Mouse (Mus musculus) urinary bladder, postnatal 10 days (tissue): ENCODE measurements around the gene Zpbp.

ENCODE experiments used
- DNase-seq: peaks from one replicate; pipeline ENCODE4 v3.0.0; 2022; ENCODE audit warnings: low spot score

The Zpbp gene

GRCm38 (mm10) chr11:11461635-11462560, at the start of gene Zpbp, which contains the start of gene Spata48:
Zpbp (minus strand) TSS chr11:11462408.
Spata48 (plus strand) TSS chr11:11462094.
- peak; percentile 62 for DNase-seq

GRCm38 (mm10) chr11:11509413-11509812, 47.2 kb upstream of the Zpbp start:
- DNase-seq = no peak

GRCm38 (mm10) chr11:11506187-11506586, 44.0 kb upstream of the Zpbp start:
- DNase-seq = no peak

- no peak for DNase-seq
These were observed 37.7 kb upstream of the Zpbp start for GRCm38 (mm10) chr11:11499944-11500343.

GRCm38 (mm10) chr11:11495697-11496096, 33.5 kb upstream of the Zpbp start:
- no peak for DNase-seq

GRCm38 (mm10) chr11:11492044-11492443, 29.8 kb upstream of the Zpbp start:
- DNase-seq = no peak

- DNase-seq = no peak
These were observed 22.2 kb upstream of the Zpbp start for GRCm38 (mm10) chr11:11484378-11484777.

GRCm38 (mm10) chr11:11468924-11469323, 6.7 kb upstream of the Zpbp start:
- no peak for DNase-seq

GRCm38 (mm10) chr11:11462561-11462890, 318 bp upstream of the Zpbp start:
- no peak for DNase-seq

GRCm38 (mm10) chr11:11455037-11455436, 7.2 kb downstream of the Zpbp start:
- DNase-seq = no peak

- DNase-seq = no peak
These were observed 44.9 kb downstream of the Zpbp start for GRCm38 (mm10) chr11:11417356-11417755.

- DNase-seq = no peak
These were observed 48.0 kb downstream of the Zpbp start for GRCm38 (mm10) chr11:11414188-11414587.

GRCm38 (mm10) chr11:11394686-11395085, 67.5 kb downstream of the Zpbp start:
- no peak for DNase-seq

GRCm38 (mm10) chr11:11393164-11393563, 69.0 kb downstream of the Zpbp start:
- DNase-seq = no peak

- no peak for DNase-seq
These were observed 90.9 kb downstream of the Zpbp start for GRCm38 (mm10) chr11:11371305-11371704.

- DNase-seq = no peak
These were observed 178.7 kb downstream of the Zpbp start for GRCm38 (mm10) chr11:11283512-11283911.

GRCm38 (mm10) chr11:11280128-11280527, 182.1 kb downstream of the Zpbp start:
- no peak for DNase-seq

GRCm38 (mm10) chr11:11257348-11257747, 204.9 kb downstream of the Zpbp start:
- DNase-seq = no peak

GRCm38 (mm10) chr11:11242694-11243377, 219.4 kb downstream of the Zpbp start:
- no peak for DNase-seq

GRCm38 (mm10) chr11:11239346-11239745, 222.9 kb downstream of the Zpbp start:
- no peak for DNase-seq
